Mouse (Mus musculus): ENCODE measurements at regions not wholly inside any gene's neighbourhood (a gene's known extent, or its start where the extent isn't known, plus 50 kb on each side); places are given as distances from the start of the nearest gene placed in this dataset.
A peak's percentile ranks its signal among the peaks of the same experiment; 100 is the strongest.
"Not testable (repeated sequence)": the region's sequence is repeated elsewhere in the genome, so short reads cannot be mapped to it uniquely, and the experiment has no call there.

DNA sequence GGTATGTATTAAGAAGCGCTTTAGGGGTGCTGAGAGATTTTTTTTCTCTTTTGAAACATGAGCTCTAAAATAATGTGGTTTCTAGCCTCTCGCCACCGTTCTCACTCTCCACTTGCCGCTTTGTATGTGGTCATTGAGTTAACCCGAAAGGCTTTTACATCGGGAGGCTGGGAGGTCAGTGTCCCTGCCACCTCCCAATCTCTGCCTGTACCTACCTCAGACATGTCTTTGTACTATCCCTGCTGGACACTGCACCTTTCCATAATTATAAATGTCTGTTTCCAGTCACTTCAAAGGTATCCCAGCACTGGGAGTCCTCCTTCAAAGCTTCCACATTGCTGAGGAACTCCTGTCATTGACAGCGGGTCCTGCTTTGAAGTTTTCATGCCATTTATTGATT lies 347.6 kb upstream of the Tbc1d2b start:
- Histone ChIP-seq H3K27ac (replicated peaks; ENCODE audit: low read depth, low read length) (no peak overlapping the region), H3K4me1 (ENCODE audit: control insufficient read depth, insufficient read depth, insufficient read length, low read length) (no peaks in the 10 kb centered on the region), H3K4me3 (ENCODE audit: insufficient read depth, low read depth, low read length) (no peak overlapping the region)

DNA sequence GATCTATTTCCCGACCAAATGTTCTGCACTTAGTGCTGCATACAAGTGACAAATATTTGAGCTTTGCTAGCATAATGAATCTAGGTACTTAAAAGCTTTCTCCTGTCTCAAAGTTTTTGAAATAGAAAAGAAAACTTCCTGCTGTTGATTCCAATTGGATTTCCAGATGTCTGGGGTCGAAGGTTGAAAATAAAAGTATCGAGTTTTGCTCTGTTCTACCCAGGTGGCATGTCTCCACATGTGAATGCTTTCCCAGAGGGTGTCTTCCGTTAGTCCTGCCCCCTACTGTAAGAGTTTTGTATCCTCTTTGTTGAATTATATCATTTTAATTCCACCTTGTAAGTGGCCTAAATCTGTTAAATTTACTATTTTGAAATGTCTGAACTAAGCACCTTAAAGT lies 327.3 kb upstream of the Tbc1d2b start:
- no peak overlapping the region for H3K27ac ChIP-seq (replicated peaks; ENCODE audit: low read depth, low read length)
- no peak overlapping the region for H3K4me3 ChIP-seq (ENCODE audit: insufficient read depth, low read depth, low read length)
- no peaks in the 10 kb centered on the region for H3K4me1 ChIP-seq (ENCODE audit: control insufficient read depth, insufficient read depth, insufficient read length, low read length)

DNA sequence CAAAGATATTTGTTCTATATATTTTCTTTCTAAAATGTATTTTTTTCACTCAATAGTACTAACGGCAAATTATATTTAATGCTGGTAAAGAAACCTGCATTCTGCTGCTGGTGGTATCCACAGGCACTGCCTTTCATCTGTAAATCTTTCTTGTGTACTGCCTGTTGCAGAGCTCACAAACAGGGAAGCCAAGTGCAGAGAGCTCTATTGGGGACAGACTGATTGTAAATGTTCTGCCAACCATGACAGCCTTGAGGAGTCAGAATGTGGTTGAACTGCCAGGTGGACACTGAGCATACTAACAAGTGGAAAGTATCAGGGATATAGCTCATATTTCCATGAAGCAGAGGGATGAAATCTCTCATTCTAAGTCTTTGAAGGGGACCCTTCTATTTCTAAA lies 286.1 kb upstream of the Tbc1d2b start:
- Histone ChIP-seq H3K4me1 (ENCODE audit: control insufficient read depth, insufficient read depth, insufficient read length, low read length) (no peaks in the 10 kb centered on the region), H3K27ac (replicated peaks; ENCODE audit: low read depth, low read length) (no peak overlapping the region), H3K4me3 (ENCODE audit: insufficient read depth, low read depth, low read length) (no peak overlapping the region)

DNA sequence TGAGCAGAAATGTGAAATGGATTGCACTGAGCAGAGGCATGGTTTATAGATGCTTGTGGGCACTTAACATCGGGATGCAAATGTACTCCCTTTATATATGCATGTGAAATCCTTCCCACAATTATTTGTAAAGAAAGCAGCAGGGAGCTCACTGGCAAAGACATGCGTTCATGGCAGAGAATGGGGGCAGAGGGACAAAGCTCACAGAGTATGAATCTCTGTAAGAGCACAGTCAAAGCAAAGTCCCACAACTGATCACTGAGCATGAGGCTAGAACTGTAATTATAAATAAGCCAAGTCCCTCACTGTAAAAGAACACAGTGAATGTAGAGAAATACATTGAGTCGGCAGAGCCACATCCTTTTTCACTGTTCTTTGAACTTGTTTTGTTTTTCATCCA lies 285.6 kb upstream of the Tbc1d2b start:
- Histone ChIP-seq H3K4me1 (ENCODE audit: control insufficient read depth, insufficient read depth, insufficient read length, low read length) (no peaks in the 10 kb centered on the region), H3K27ac (replicated peaks; ENCODE audit: low read depth, low read length) (no peak overlapping the region), H3K4me3 (ENCODE audit: insufficient read depth, low read depth, low read length) (no peak overlapping the region)

DNA sequence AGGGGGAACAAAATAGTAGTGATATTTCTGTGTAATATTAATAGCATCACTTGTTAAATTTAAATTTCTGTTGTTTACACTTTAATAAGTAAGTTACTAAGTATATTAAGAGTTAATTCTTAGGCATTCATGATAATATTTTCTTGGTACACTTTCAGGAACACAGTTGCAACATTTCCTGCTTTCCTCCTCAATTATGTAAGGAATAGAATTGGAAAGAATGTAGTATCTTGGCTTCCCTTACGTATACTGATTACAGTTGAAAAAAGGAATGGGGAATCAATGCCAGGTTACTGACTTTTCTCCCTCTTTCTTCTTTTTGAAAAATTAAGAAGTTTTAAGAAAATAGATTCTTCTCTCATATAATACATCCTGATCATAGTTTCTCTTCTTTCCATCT lies 277.3 kb upstream of the Tbc1d2b start:
- peak overlapping the region; percentile 41; the same call in 1 of the 2 replicates for H3K27ac ChIP-seq (replicated peaks; ENCODE audit: low read depth, low read length)
- no peak overlapping the region for H3K4me3 ChIP-seq (ENCODE audit: insufficient read depth, low read depth, low read length)

DNA sequence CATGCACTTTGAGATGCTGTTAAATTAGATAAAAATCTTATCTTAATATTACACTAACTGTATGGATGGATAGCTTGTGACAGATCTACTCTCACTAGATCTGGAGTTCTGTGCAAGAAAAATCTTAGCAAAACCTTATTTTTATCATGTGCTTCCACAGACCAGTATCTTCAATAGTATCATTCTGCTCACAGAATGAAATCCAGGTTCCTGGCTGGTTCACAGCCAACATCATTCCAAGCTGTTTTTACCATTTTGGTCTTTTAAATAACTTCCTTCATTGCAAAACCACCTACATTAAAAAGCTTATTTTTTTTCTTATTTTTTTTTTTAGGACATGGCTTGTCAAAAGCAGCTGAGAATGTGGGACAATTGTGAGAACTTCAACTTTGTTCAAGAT lies 276.1 kb upstream of the Tbc1d2b start:
- Histone ChIP-seq H3K27ac (replicated peaks; ENCODE audit: low read depth, low read length) (no peak overlapping the region), H3K4me1 (ENCODE audit: control insufficient read depth, insufficient read depth, insufficient read length, low read length) (no peaks in the 10 kb centered on the region), H3K4me3 (ENCODE audit: insufficient read depth, low read depth, low read length) (no peak overlapping the region)

More for the DNA sequence above, 277.3 kb upstream of the Tbc1d2b start:
- no peaks in the 10 kb centered on the region for H3K4me1 ChIP-seq (ENCODE audit: control insufficient read depth, insufficient read depth, insufficient read length, low read length)

DNA sequence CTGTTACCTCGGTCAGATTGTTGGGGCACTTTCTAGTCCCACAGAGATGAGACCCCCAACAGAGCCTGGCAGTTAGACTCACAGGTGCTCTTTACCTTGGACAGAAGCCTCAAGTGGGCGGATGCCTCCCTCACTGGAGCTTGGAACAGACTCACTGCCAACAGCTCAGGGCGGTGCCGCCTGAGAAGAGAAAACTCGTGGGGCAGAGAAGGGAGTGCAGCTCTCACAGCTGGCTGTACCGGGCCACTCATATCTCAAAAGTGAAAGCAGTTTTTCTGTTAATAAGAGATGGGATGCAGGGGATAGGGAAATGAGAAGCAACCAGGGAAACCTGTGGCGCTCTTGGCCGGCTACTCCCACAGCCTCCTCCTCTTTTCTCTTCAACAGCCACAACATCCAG lies 267.1 kb upstream of the Tbc1d2b start:
- H3K27ac ChIP-seq (replicated peaks; ENCODE audit: low read depth, low read length); H3K4me3 ChIP-seq (ENCODE audit: insufficient read depth, low read depth, low read length); H3K4me1 ChIP-seq (ENCODE audit: control insufficient read depth, insufficient read depth, insufficient read length, low read length): not testable (repeated sequence)

DNA sequence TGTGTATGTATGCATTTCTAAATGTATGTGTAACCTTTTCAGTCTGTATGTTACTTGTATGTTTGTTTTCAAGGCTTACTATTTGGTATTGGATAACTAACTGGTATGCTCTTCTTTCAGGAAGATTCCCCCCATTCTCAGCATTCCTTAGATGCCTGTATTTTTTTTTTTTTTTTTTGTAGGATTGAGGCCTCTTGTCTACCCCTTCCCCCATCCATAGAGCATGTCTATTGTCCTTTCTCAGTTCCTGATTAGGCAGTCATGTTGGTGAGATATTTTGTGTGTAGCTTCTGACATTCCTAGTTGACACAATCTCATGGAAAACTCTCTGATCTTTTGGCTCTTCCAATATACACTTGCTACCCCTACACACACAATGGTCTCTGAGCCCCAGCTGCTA lies 262.8 kb upstream of the Tbc1d2b start:
- H3K4me1 ChIP-seq (ENCODE audit: control insufficient read depth, insufficient read depth, insufficient read length, low read length), result no peaks in the 10 kb centered on the region
- no peak overlapping the region for H3K4me3 ChIP-seq (ENCODE audit: insufficient read depth, low read depth, low read length)
- no peak overlapping the region for H3K27ac ChIP-seq (replicated peaks; ENCODE audit: low read depth, low read length)

DNA sequence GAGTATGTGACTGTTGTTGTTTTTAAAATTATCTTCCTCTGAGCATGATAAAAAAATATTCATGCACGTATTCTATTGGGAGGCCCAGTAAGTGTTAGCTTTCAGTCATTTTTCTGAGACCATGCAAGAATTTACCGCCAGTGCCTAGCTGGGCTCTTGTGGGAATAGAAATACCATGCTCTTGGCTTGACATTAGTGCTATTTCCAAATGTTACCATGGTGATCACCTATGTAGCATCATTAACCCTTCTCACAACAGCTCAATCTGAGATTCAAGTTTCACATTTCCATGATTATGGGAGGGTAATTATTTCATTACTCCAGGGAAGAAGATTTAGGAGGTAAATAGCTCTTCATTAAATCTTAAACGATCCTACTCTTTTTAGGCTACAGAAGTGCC lies 250.6 kb upstream of the Tbc1d2b start:
- Histone ChIP-seq H3K27ac (replicated peaks; ENCODE audit: low read depth, low read length) (no peak overlapping the region), H3K4me1 (ENCODE audit: control insufficient read depth, insufficient read depth, insufficient read length, low read length) (no peaks in the 10 kb centered on the region), H3K4me3 (ENCODE audit: insufficient read depth, low read depth, low read length) (no peak overlapping the region)

DNA sequence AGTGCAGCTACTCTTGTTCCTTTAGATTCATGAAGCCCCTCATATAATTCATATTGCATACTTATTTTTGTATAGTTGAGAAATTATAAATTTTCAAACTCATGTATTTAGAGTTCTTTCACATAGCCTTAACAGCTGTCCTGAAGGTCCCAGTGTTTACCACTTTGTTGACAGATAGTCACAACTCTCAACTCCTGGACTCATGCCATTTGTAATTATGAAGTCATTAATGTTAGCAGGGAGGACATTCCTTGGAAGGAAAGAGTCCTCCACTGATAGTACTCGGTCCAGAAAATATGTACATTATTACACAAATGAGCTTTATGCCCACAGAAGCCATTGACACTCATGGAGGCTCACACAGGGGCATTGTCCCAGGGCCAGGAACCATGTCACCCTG lies 224.3 kb upstream of the Tbc1d2b start:
- Histone ChIP-seq H3K4me3 (ENCODE audit: insufficient read depth, low read depth, low read length) (no peak overlapping the region), H3K27ac (replicated peaks; ENCODE audit: low read depth, low read length) (no peak overlapping the region), H3K4me1 (ENCODE audit: control insufficient read depth, insufficient read depth, insufficient read length, low read length) (no peaks in the 10 kb centered on the region)

DNA sequence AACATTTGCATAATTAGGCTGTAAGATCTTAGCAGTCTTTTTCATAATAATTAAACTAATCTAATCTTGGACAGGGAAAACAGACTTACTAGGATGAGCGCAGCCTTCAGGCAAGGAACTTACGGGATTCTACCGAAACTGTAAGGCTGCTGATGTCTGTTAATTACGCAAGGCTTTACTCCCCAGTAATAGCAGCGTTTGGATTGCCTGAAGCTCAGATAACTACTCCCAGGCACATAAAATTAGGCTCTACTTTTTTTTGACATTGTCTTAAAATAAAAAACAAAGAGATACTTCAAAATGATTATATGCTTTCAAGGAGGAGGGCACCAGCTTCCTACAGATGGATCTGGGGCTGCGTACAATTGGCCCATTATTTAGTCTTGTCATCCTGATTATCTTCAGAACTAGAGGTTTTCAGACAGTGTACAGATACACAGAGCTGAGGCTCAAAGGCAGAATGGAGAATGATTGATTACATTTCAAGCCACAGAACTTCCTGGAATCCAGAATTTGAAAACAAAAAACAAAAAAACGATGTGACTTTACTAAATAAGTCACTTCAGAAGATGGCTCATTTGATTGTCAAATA lies 220.1 kb upstream of the Tbc1d2b start:
- no peak overlapping the region for H3K27ac ChIP-seq (replicated peaks; ENCODE audit: low read depth, low read length)
- no peak overlapping the region for H3K4me3 ChIP-seq (ENCODE audit: insufficient read depth, low read depth, low read length)
- H3K4me1 ChIP-seq (ENCODE audit: control insufficient read depth, insufficient read depth, insufficient read length, low read length), result no peaks in the 10 kb centered on the region

DNA sequence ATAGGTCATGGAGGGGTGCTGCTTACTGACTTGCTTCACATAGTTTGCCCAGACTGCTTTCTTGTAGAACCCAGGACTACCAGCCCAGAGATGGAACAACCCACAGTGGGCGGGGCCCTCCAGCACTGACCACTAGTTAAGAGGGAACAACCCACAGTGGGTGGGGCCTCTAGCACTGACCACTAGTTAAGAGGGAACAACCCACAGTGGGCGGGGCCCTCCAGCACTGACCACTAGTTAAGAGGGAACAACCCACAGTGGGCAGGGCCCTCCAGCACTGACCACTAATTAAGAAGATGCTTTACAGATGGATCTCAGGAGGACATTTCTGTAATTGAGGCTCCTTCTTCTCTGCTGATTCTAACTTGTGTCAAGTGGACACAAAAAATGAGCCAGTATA lies 180.0 kb upstream of the Tbc1d2b start:
- Histone ChIP-seq H3K4me3 (ENCODE audit: insufficient read depth, low read depth, low read length) (no peak overlapping the region), H3K4me1 (ENCODE audit: control insufficient read depth, insufficient read depth, insufficient read length, low read length) (no peaks in the 10 kb centered on the region), H3K27ac (replicated peaks; ENCODE audit: low read depth, low read length) (no peak overlapping the region)

DNA sequence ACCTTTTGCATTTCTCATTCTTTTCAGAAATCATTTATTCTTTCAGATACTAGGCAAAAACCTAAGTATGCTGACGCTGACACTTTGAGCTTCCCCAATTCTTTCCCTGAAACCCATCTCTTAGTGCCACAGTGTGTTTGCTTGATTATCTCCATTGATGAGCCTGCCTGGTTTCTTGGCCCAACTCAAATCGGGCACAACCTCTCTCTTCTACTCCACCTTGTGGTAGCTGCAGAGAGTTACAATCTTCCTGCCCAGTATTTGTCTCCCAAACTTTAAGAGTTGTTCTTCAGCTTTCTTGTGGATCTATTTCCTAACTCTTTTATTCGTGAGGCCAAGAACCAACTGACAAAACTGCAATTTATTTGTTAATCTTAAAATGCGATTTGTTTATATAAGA lies 176.4 kb upstream of the Tbc1d2b start:
- no peak overlapping the region for H3K27ac ChIP-seq (replicated peaks; ENCODE audit: low read depth, low read length)
- no peaks in the 10 kb centered on the region for H3K4me1 ChIP-seq (ENCODE audit: control insufficient read depth, insufficient read depth, insufficient read length, low read length)
- no peak overlapping the region for H3K4me3 ChIP-seq (ENCODE audit: insufficient read depth, low read depth, low read length)

DNA sequence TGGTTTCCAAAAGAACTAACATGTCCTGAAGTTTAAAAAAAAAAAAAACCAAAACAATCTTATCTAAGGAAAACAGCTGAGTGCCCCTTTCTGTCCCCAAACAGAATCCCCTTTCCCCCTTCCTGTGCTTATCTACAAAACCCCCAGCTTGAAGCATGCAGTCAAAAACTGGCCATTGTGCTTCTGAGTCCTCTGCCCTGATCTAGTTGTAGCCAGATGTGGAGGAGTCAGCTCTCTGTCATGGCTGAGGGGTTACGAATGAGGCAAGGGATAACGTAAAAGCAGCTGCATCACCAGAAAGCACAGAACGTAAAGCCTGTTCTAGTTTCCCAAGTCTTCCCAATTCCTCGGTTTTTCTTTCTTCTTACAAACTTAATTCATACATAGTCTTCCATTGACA lies 164.3 kb upstream of the Tbc1d2b start:
- Histone ChIP-seq H3K4me1 (ENCODE audit: control insufficient read depth, insufficient read depth, insufficient read length, low read length) (no peaks in the 10 kb centered on the region), H3K27ac (replicated peaks; ENCODE audit: low read depth, low read length) (no peak overlapping the region), H3K4me3 (ENCODE audit: insufficient read depth, low read depth, low read length) (no peak overlapping the region)

DNA sequence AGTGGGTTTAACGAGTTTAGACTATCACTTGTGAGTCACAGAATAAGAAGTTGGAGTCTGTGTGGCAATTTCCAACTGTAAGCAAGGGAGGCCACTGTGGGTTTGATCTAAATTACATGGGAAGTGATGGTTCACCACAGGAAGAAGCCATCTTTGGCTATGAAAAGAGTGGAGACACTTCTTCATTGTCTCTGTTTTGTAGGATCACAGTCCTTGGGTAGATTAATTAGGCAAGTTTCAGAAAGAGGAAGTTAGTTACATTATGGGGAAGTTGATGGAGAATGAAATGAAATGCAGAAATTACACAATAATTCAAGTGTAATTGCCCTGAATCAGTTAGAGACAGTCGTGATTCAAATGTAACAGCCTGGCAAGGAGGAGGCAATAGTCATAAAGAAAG lies 160.3 kb upstream of the Tbc1d2b start:
- H3K4me3 ChIP-seq (ENCODE audit: insufficient read depth, low read depth, low read length), result no peak overlapping the region
- no peak overlapping the region for H3K27ac ChIP-seq (replicated peaks; ENCODE audit: low read depth, low read length)
- no peaks in the 10 kb centered on the region for H3K4me1 ChIP-seq (ENCODE audit: control insufficient read depth, insufficient read depth, insufficient read length, low read length)

DNA sequence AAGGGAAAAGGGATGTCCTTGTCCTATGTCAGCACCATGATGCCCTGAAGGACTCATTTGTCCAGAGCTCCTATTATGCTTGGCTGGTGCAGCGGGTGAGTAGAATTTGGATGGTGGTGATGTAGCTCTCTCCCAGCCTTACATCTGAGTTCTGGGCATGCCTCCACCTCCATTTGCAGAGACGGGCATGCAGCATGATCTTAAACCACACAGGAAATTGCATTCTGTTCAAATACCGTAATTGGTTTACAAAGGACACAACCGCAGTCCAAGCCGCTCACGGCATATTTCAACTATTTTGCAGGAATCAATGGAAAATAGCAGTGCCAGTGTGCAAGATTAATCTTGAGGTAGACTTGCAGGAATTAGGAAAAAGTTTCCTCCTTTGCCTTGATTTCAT lies 151.1 kb upstream of the Tbc1d2b start:
- no peak overlapping the region for H3K4me3 ChIP-seq (ENCODE audit: insufficient read depth, low read depth, low read length)
- H3K27ac ChIP-seq (replicated peaks; ENCODE audit: low read depth, low read length), result no peak overlapping the region
- no peaks in the 10 kb centered on the region for H3K4me1 ChIP-seq (ENCODE audit: control insufficient read depth, insufficient read depth, insufficient read length, low read length)
